Mouse (Mus musculus): ENCODE measurements around the gene Ttc7b. TPM values are rescaled to one million over a fixed set of nuclear protein-coding genes. Genes with fewer than 3 reads are reported as not detected.

Ttc7b gene
- total RNA-seq, 2 experiments from 2014 or later = 2.1 to 6.5 TPM

GRCm38 (mm10) chr12:100469503-100470293 is 50.9 kb downstream of the Ttc7b start:
- no peak for ATAC-seq (replicated peaks; ENCODE audit: low FRiP score, poor library complexity, severe bottlenecking)

GRCm38 (mm10) chr12:100465101-100465715 is 55.4 kb downstream of the Ttc7b start:
- no peak for ATAC-seq (replicated peaks; ENCODE audit: low FRiP score, poor library complexity, severe bottlenecking)

GRCm38 (mm10) chr12:100457701-100458100 is 62.9 kb downstream of the Ttc7b start:
- no peak for ATAC-seq (replicated peaks; ENCODE audit: low FRiP score, poor library complexity, severe bottlenecking)

- ATAC-seq (replicated peaks; ENCODE audit: low FRiP score, poor library complexity, severe bottlenecking) = no peak
Measured at GRCm38 (mm10) chr12:100456257-100456975, 64.2 kb downstream of the Ttc7b start.

- no peak for ATAC-seq (replicated peaks; ENCODE audit: low FRiP score, poor library complexity, severe bottlenecking)
Measured at GRCm38 (mm10) chr12:100455453-100455852, 65.2 kb downstream of the Ttc7b start.

- no peak for ATAC-seq (replicated peaks; ENCODE audit: low FRiP score, poor library complexity, severe bottlenecking)
Measured at GRCm38 (mm10) chr12:100447701-100448277, 72.8 kb downstream of the Ttc7b start.

- ATAC-seq (replicated peaks; ENCODE audit: low FRiP score, poor library complexity, severe bottlenecking) = no peak
Measured at GRCm38 (mm10) chr12:100447161-100447560, 73.5 kb downstream of the Ttc7b start.

- no peak for ATAC-seq (replicated peaks; ENCODE audit: low FRiP score, poor library complexity, severe bottlenecking)
Measured at GRCm38 (mm10) chr12:100445686-100446085, 74.9 kb downstream of the Ttc7b start.

- ATAC-seq (replicated peaks; ENCODE audit: low FRiP score, poor library complexity, severe bottlenecking) = no peak
Measured at GRCm38 (mm10) chr12:100445271-100445670, 75.4 kb downstream of the Ttc7b start.

GRCm38 (mm10) chr12:100444671-100445165 is 75.9 kb downstream of the Ttc7b start:
- no peak for ATAC-seq (replicated peaks; ENCODE audit: low FRiP score, poor library complexity, severe bottlenecking)

- no peak for ATAC-seq (replicated peaks; ENCODE audit: low FRiP score, poor library complexity, severe bottlenecking)
Measured at GRCm38 (mm10) chr12:100443452-100443851, 77.2 kb downstream of the Ttc7b start.

- no peak for ATAC-seq (replicated peaks; ENCODE audit: low FRiP score, poor library complexity, severe bottlenecking)
Measured at GRCm38 (mm10) chr12:100441609-100442008, 79.0 kb downstream of the Ttc7b start.

- no peak for ATAC-seq (replicated peaks; ENCODE audit: low FRiP score, poor library complexity, severe bottlenecking)
Measured at GRCm38 (mm10) chr12:100439883-100440282, 80.7 kb downstream of the Ttc7b start.

- no peak for ATAC-seq (replicated peaks; ENCODE audit: low FRiP score, poor library complexity, severe bottlenecking)
Measured at GRCm38 (mm10) chr12:100439145-100439755, 81.4 kb downstream of the Ttc7b start.

GRCm38 (mm10) chr12:100438509-100438908 is 82.1 kb downstream of the Ttc7b start:
- no peak for ATAC-seq (replicated peaks; ENCODE audit: low FRiP score, poor library complexity, severe bottlenecking)

- no peak for ATAC-seq (replicated peaks; ENCODE audit: low FRiP score, poor library complexity, severe bottlenecking)
Measured at GRCm38 (mm10) chr12:100437862-100438261, 82.8 kb downstream of the Ttc7b start.

GRCm38 (mm10) chr12:100435763-100436162 is 84.9 kb downstream of the Ttc7b start:
- no peak for ATAC-seq (replicated peaks; ENCODE audit: low FRiP score, poor library complexity, severe bottlenecking)

GRCm38 (mm10) chr12:100431830-100432229 is 88.8 kb downstream of the Ttc7b start:
- ATAC-seq (replicated peaks; ENCODE audit: low FRiP score, poor library complexity, severe bottlenecking) = no peak

GRCm38 (mm10) chr12:100429414-100430114 is 91.1 kb downstream of the Ttc7b start:
- ATAC-seq (replicated peaks; ENCODE audit: low FRiP score, poor library complexity, severe bottlenecking) = no peak
